Mouse (Mus musculus) MEL (cell line): ENCODE data around the gene Gm49373. TPM values are rescaled to one million over a fixed set of nuclear protein-coding genes. Genes with fewer than 3 reads are reported as not detected.

Source experiments
- DNase-seq: peaks from one replicate; pipeline ENCODE4 v3.0.0; 2011; ENCODE audit warnings: low read depth, low spot score
- H3K27ac ChIP-seq: 2 replicates; pipeline ENCODE4 v1.5.1; 2012; ENCODE audit warnings: low read depth, mild to moderate bottlenecking, control low read depth, low read length, moderate library complexity; ENCODE audit not compliant: control insufficient read depth
- H3K27me3 ChIP-seq, 2 experiments: fragments of 150-350 bp in 1 of 2; sonication (generic) in 1 of 2; 2 replicates each; pipeline ENCODE4 v1.6.1; 2012; ENCODE audit warnings: low read length in 2 of 2, mild to moderate bottlenecking in 2 of 2, improper control_type of control experiment in 1 of 2, moderate library complexity in 1 of 2; ENCODE audit not compliant: insufficient read depth in 2 of 2, control insufficient read depth in 1 of 2
- H3K36me3 ChIP-seq, 2 experiments: 2 replicates each; pipeline ENCODE4 v1.6.1; 2012 to 2014; ENCODE audit warnings: low read length in 2 of 2, improper control_type of control experiment in 1 of 2, inconsistent platforms in 1 of 2, mild to moderate bottlenecking in 1 of 2; ENCODE audit not compliant: insufficient read depth in 2 of 2, control insufficient read depth in 1 of 2
- H3K4me1 ChIP-seq, 2 experiments: fragments of 150-350 bp in 1 of 2; sonication (generic) in 1 of 2; 2 replicates each; pipeline ENCODE4 v1.6.1; 2012; ENCODE audit warnings: low read length in 2 of 2, improper control_type of control experiment in 1 of 2, mild to moderate bottlenecking in 1 of 2; ENCODE audit not compliant: insufficient read depth in 2 of 2, control insufficient read depth in 1 of 2
- H3K4me3 ChIP-seq, 2 experiments: fragments of 150-350 bp in 1 of 2; sonication (generic) in 1 of 2; 2 replicates each; pipeline ENCODE4 v1.5.1; 2012; ENCODE audit warnings: low read depth in 2 of 2, low read length in 2 of 2, mild to moderate bottlenecking in 2 of 2, moderate library complexity in 2 of 2, control low read depth in 1 of 2, improper control_type of control experiment in 1 of 2; ENCODE audit not compliant: control insufficient read depth in 1 of 2, insufficient read depth in 1 of 2
- H3K79me2 ChIP-seq: 2 replicates; pipeline ENCODE4 v1.6.1; 2012; ENCODE audit warnings: mild to moderate bottlenecking, low read length, moderate library complexity; ENCODE audit not compliant: control insufficient read depth, poor library complexity, insufficient read depth
- H3K9ac ChIP-seq: 2 replicates; pipeline ENCODE4 v1.6.1; 2012; ENCODE audit warnings: low read depth, mild to moderate bottlenecking, control low read depth, low read length, moderate library complexity; ENCODE audit not compliant: control insufficient read depth, poor library complexity, severe bottlenecking
- H3K9me3 ChIP-seq: fragments of 150-350 bp; sonication (generic); replicated peaks from 2 replicates; pipeline ENCODE4 v1.6.1; 2012; ENCODE audit warnings: mild to moderate bottlenecking, low read length, improper control_type of control experiment, moderate library complexity; ENCODE audit not compliant: insufficient read depth
- BHLHE40 ChIP-seq: IDR thresholded peaks from 2 replicates; pipeline ENCODE4 v1.6.1; 2012; ENCODE audit warnings: low read depth, mild to moderate bottlenecking, inconsistent platforms, low read length, improper control_type of control experiment, borderline replicate concordance
- CHD1 ChIP-seq: IDR thresholded peaks from 2 replicates; pipeline ENCODE4 v1.6.1; 2012; ENCODE audit warnings: low read depth, mild to moderate bottlenecking, inconsistent platforms, low read length, improper control_type of control experiment
- E2F4 ChIP-seq: IDR thresholded peaks from 2 replicates; pipeline ENCODE4 v1.6.1; 2011; ENCODE audit warnings: low read depth, low read length, improper control_type of control experiment, borderline replicate concordance
- ELF1 ChIP-seq: IDR thresholded peaks from 2 replicates; pipeline ENCODE4 v1.6.1; 2014; ENCODE audit warnings: low read depth, mild to moderate bottlenecking, inconsistent platforms, low read length, improper control_type of control experiment, moderate library complexity
- EP300 ChIP-seq, 2 experiments: IDR thresholded peaks; 2 replicates each; pipeline ENCODE4 v1.6.1; 2011; ENCODE audit warnings: improper control_type of control experiment in 2 of 2, low read length in 2 of 2, low read depth in 1 of 2, mild to moderate bottlenecking in 1 of 2
- GABPA ChIP-seq: IDR thresholded peaks from 2 replicates; pipeline ENCODE4 v1.6.1; 2012; ENCODE audit warnings: low read depth, mild to moderate bottlenecking, inconsistent platforms, low read length, improper control_type of control experiment, moderate library complexity
- GATA1 ChIP-seq: IDR thresholded peaks from 2 replicates; pipeline ENCODE4 v1.6.1; 2011; ENCODE audit warnings: low read depth, low read length, improper control_type of control experiment
- HCFC1 ChIP-seq: IDR thresholded peaks from 2 replicates; pipeline ENCODE4 v1.6.1; 2012; ENCODE audit warnings: low read depth, mild to moderate bottlenecking, inconsistent platforms, low read length, improper control_type of control experiment, moderate library complexity
- MAX ChIP-seq: IDR thresholded peaks from 2 replicates; pipeline ENCODE4 v1.6.1; 2011; ENCODE audit warnings: low read length, improper control_type of control experiment
- MAZ ChIP-seq: IDR thresholded peaks from 2 replicates; pipeline ENCODE4 v1.6.1; 2012; ENCODE audit warnings: low read depth, mild to moderate bottlenecking, inconsistent platforms, low read length, improper control_type of control experiment
- MEF2A ChIP-seq: IDR thresholded peaks from 2 replicates; pipeline ENCODE4 v1.6.1; 2014; ENCODE audit warnings: low read depth, mild to moderate bottlenecking, inconsistent platforms, low read length, improper control_type of control experiment; ENCODE audit not compliant: poor library complexity, insufficient replicate concordance, severe bottlenecking; ENCODE audit errors: extremely low read depth
- NELFE ChIP-seq: IDR thresholded peaks from 2 replicates; pipeline ENCODE4 v1.6.1; 2011; ENCODE audit warnings: low read depth, low read length, improper control_type of control experiment
- NRF1 ChIP-seq: IDR thresholded peaks from 2 replicates; pipeline ENCODE4 v1.6.1; 2014; ENCODE audit warnings: low read depth, mild to moderate bottlenecking, inconsistent platforms, low read length, improper control_type of control experiment, moderate library complexity; ENCODE audit not compliant: poor library complexity, insufficient read depth, severe bottlenecking
- POLR2A ChIP-seq, 2 experiments: IDR thresholded peaks; 2 replicates each; pipeline ENCODE4 v1.6.1; 2011 to 2012; ENCODE audit warnings: low read length in 2 of 2, mild to moderate bottlenecking in 2 of 2, control low read depth in 1 of 2, improper control_type of control experiment in 1 of 2, low read depth in 1 of 2, moderate library complexity in 1 of 2; ENCODE audit not compliant: control insufficient read depth in 1 of 2, insufficient read depth in 1 of 2, poor library complexity in 1 of 2
- POLR2AphosphoS2 ChIP-seq: IDR thresholded peaks from 2 replicates; pipeline ENCODE4 v1.6.1; 2011; ENCODE audit warnings: low read length, improper control_type of control experiment
- POLR2AphosphoS5 ChIP-seq: IDR thresholded peaks from 2 replicates; pipeline ENCODE4 v1.6.1; 2012; ENCODE audit warnings: low read depth, borderline replicate concordance, mild to moderate bottlenecking, inconsistent platforms, low read length, moderate library complexity, mixed read lengths
- RCOR1 ChIP-seq: IDR thresholded peaks from 2 replicates; pipeline ENCODE4 v1.6.1; 2012; ENCODE audit warnings: low read depth, mild to moderate bottlenecking, inconsistent platforms, low read length, improper control_type of control experiment
- SMC3 ChIP-seq: IDR thresholded peaks from 2 replicates; pipeline ENCODE4 v1.6.1; 2011; ENCODE audit warnings: low read depth, low read length, improper control_type of control experiment
- TAL1 ChIP-seq: IDR thresholded peaks from 2 replicates; pipeline ENCODE4 v1.6.1; 2012; ENCODE audit warnings: mild to moderate bottlenecking, inconsistent platforms, low read length, moderate library complexity, mixed read lengths
- TBP ChIP-seq: IDR thresholded peaks from 2 replicates; pipeline ENCODE4 v1.8.0; 2011; ENCODE audit warnings: low read depth, low read length, improper control_type of control experiment
- TCF12 ChIP-seq: IDR thresholded peaks from 2 replicates; pipeline ENCODE4 v1.6.1; 2014; ENCODE audit warnings: low read depth, mild to moderate bottlenecking, inconsistent platforms, low read length, improper control_type of control experiment, moderate library complexity
- UBTF ChIP-seq: IDR thresholded peaks from 2 replicates; pipeline ENCODE4 v1.6.1; 2012; ENCODE audit warnings: low read depth, mild to moderate bottlenecking, inconsistent platforms, low read length, improper control_type of control experiment, moderate library complexity, borderline replicate concordance; ENCODE audit not compliant: insufficient read depth
- USF1 ChIP-seq: IDR thresholded peaks from 2 replicates; pipeline ENCODE4 v1.6.1; 2014; ENCODE audit warnings: low read depth, mild to moderate bottlenecking, inconsistent platforms, low read length, improper control_type of control experiment, moderate library complexity
- USF2 ChIP-seq, 2 experiments: IDR thresholded peaks; 2 replicates each; pipeline ENCODE4 v1.6.1; 2011 to 2012; ENCODE audit warnings: improper control_type of control experiment in 2 of 2, low read length in 2 of 2, borderline replicate concordance in 1 of 2, inconsistent platforms in 1 of 2, low read depth in 1 of 2, mild to moderate bottlenecking in 1 of 2; ENCODE audit not compliant: insufficient read depth in 1 of 2
- ZC3H11A ChIP-seq: IDR thresholded peaks from 2 replicates; pipeline ENCODE4 v1.6.1; 2012; ENCODE audit warnings: low read depth, mild to moderate bottlenecking, inconsistent platforms, low read length, improper control_type of control experiment
- ZKSCAN1 ChIP-seq: IDR thresholded peaks from 2 replicates; pipeline ENCODE4 v1.6.1; 2012; ENCODE audit warnings: low read depth, mild to moderate bottlenecking, inconsistent platforms, low read length, improper control_type of control experiment, moderate library complexity
- polyA plus RNA-seq, 2 experiments: library from polyadenylated mRNA; stranded (reverse) in 1 of 2; unstranded in 1 of 2; fragments of >175 nt in 1 of 2; fragments of >200 nt in 1 of 2; gene quantifications; 2 replicates each; pipeline versions ENCODE4 v1.2.1 to v1.2.4; 2012; ENCODE audit warnings: low replicate concordance in 2 of 2, low read depth in 1 of 2; ENCODE audit not compliant: insufficient read length in 2 of 2, insufficient read depth in 1 of 2, missing spikeins in 1 of 2
- total RNA-seq: library from RNA; depleted of rRNA; stranded (reverse); fragments of 300-350 nt; gene quantifications from 2 replicates; pipeline ENCODE4 v1.2.3, GENCODE M21; 2012

The Gm49373 gene
- total and polyA plus RNA-seq, 3 experiments, result 6.4 to 8.3 TPM; not detected in 1

DNA sequence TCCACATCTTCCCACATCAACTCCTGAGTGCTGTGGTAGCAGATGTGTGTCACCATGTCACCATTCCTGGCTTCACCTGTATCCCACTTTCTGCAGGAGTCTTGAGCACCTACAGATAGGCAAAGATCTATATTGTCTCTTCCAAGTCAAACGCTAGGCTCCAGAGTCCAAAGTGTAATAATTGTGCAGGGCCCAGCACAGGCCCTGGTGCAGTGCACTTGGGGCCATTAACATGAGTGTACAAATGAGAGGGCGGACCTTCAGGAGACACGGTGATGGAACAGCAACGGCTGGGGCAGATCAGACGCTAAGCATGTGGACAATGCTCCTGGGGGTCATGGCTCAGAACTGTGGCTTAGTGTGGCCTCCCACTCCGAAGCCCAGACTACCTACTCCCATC, 40.9 kb upstream of the Gm49373 start:
- H3K27me3 ChIP-seq, result no peaks in the 10 kb centered on the region
- DNase-seq, result no peak
- H3K9me3 ChIP-seq, result no peaks in the 10 kb centered on the region
- no peak overlapping the region for H3K4me3 ChIP-seq
- H3K79me2 ChIP-seq, result no peaks in the 10 kb centered on the region
- TF ChIP-seq SMC3 (no peak), USF1 (no peak), ELF1 (no peak), NELFE (no peak), POLR2A (IDR thresholded peaks at IDR 0.05; ENCODE audit: control insufficient read depth in 1 of 2, insufficient read depth in 1 of 2, low read depth in 1 of 2, low read length in 2 of 2, poor library complexity in 1 of 2) (no peak), TAL1 (no peak), GABPA (no peak), EP300 (IDR thresholded peaks at IDR 0.05; ENCODE audit: low read depth in 1 of 2, low read length in 2 of 2) (no peak), NRF1 (no peak), CHD1 (no peak), POLR2AphosphoS5 (no peak), UBTF (no peak), TCF12 (no peak)
- no peaks in the 10 kb centered on the region for H3K36me3 ChIP-seq
- H3K4me1 ChIP-seq, result no peaks in the 10 kb centered on the region
- no peak overlapping the region for H3K9ac ChIP-seq
- H3K27ac ChIP-seq, result no peak overlapping the region

- H3K27me3 ChIP-seq, result no peaks in the 10 kb centered on the region
- H3K4me1 ChIP-seq, result peaks cover 10 to 15% of the 10 kb centered on the region in 2 experiments
- H3K4me3 ChIP-seq, result no peak overlapping the region
- H3K36me3 ChIP-seq, result peaks cover 0 to 11% of the 10 kb centered on the region in 2 experiments; a peak in 3 of 4 replicates
- H3K9me3 ChIP-seq, result no peaks in the 10 kb centered on the region
- TF ChIP-seq TCF12 (no peak), MAZ (no peak), EP300 (IDR thresholded peaks at IDR 0.05; ENCODE audit: low read depth in 1 of 2, low read length in 2 of 2) (no peak), NELFE (no peak), GABPA (no peak), POLR2AphosphoS2 (no peak), MEF2A (no peak), TAL1 (no peak), MAX (no peak), USF2 (IDR thresholded peaks at IDR 0.05; ENCODE audit: borderline replicate concordance in 1 of 2, insufficient read depth in 1 of 2, low read depth in 1 of 2, low read length in 2 of 2) (no peak), UBTF (no peak), TBP (no peak), ZC3H11A (no peak), RCOR1 (no peak), E2F4 (no peak), ZKSCAN1 (no peak), BHLHE40 (no peak), HCFC1 (no peak), GATA1 (no peak)
- TF ChIP-seq, all 39 proteins: peak for 0
- Histone ChIP-seq H3K27ac (no peak overlapping the region), H3K79me2 (no peaks in the 10 kb centered on the region), H3K9ac (no peak overlapping the region)
- no peak for DNase-seq
Observed at GRCm38 (mm10) chr9:21107607-21108237, 34.8 kb upstream of the Gm49373 start.
